Mouse (Mus musculus) G1E (cell line): ENCODE measurements around the gene Rpl35. TPM values are rescaled to one million over a fixed set of nuclear protein-coding genes. Genes with fewer than 3 reads are reported as not detected.
A peak's percentile ranks its signal among the peaks of the same experiment; 100 is the strongest.

Source experiments
- ATAC-seq: 2 replicates; pipeline ENCODE4 v1.8.0; 2016; ENCODE audit warnings: mild to moderate bottlenecking; ENCODE audit not compliant: insufficient number of reproducible peaks, poor library complexity, low FRiP score, severe bottlenecking; ENCODE audit errors: extremely low read depth
- DNase-seq: peaks from one replicate; pipeline ENCODE4 v3.0.0; 2012; ENCODE audit warnings: low spot score
- H3K27me3 ChIP-seq: 2 replicates; pipeline ENCODE4 v1.6.1; 2012; ENCODE audit warnings: mild to moderate bottlenecking, low read length, inconsistent platforms; ENCODE audit not compliant: insufficient read depth
- H3K36me3 ChIP-seq: replicated peaks from 2 replicates; pipeline ENCODE3; 2012; ENCODE audit warnings: mild to moderate bottlenecking, inconsistent platforms
- H3K4me1 ChIP-seq: 2 replicates; pipeline ENCODE4 v1.6.1; 2012; ENCODE audit warnings: low read depth, low read length, inconsistent platforms, mixed read lengths; ENCODE audit not compliant: insufficient read depth
- H3K4me3 ChIP-seq: 2 replicates; pipeline ENCODE4 v1.5.1; 2012; ENCODE audit warnings: low read depth, mild to moderate bottlenecking, inconsistent platforms, low read length, moderate library complexity, mixed read lengths
- H3K9me3 ChIP-seq: replicated peaks from 2 replicates; pipeline ENCODE4 v1.6.1; 2012; ENCODE audit warnings: inconsistent platforms
- CTCF ChIP-seq: IDR thresholded peaks from 2 replicates; pipeline ENCODE4 v1.5.1; 2012; ENCODE audit warnings: low read depth, low read length, inconsistent platforms, mixed read lengths
- GATA1 ChIP-seq: IDR thresholded peaks from 2 replicates; pipeline ENCODE4 v1.6.1; 2012; ENCODE audit warnings: borderline replicate concordance, low read length, inconsistent platforms, mixed read lengths
- GATA2 ChIP-seq: IDR thresholded peaks from 2 replicates; pipeline ENCODE4 v1.6.1; 2012; ENCODE audit warnings: low read depth, low read length, inconsistent platforms, borderline replicate concordance
- POLR2AphosphoS5 ChIP-seq: IDR thresholded peaks from 2 replicates; pipeline ENCODE4 v1.6.1; 2012; ENCODE audit warnings: low read depth, low read length, inconsistent platforms; ENCODE audit not compliant: insufficient replicate concordance
- TAL1 ChIP-seq: conservative IDR thresholded peaks from 2 replicates; pipeline ENCODE4 v1.6.1; 2012; ENCODE audit warnings: low read depth, low read length, inconsistent platforms, mixed read lengths
- polyA plus RNA-seq: library from polyadenylated mRNA; stranded (reverse); fragments of >175 nt; gene quantifications from 2 replicates; pipeline ENCODE4 v1.2.3, GENCODE M21; 2012
- total RNA-seq, 2 experiments: library from RNA; stranded (forward) in 1 of 2; stranded (reverse) in 1 of 2; fragments of 200-1000 nt in 1 of 2; fragments of >200 nt in 1 of 2; fragmentation: Nextera tagmentation in 1 of 2; gene quantifications; 2 replicates each; pipeline ENCODE4 v1.2.3; 2014 to 2017

Rpl35 gene
- total and polyA plus RNA-seq, 3 experiments: 315 to 1,941 (median 628) TPM

DNA sequence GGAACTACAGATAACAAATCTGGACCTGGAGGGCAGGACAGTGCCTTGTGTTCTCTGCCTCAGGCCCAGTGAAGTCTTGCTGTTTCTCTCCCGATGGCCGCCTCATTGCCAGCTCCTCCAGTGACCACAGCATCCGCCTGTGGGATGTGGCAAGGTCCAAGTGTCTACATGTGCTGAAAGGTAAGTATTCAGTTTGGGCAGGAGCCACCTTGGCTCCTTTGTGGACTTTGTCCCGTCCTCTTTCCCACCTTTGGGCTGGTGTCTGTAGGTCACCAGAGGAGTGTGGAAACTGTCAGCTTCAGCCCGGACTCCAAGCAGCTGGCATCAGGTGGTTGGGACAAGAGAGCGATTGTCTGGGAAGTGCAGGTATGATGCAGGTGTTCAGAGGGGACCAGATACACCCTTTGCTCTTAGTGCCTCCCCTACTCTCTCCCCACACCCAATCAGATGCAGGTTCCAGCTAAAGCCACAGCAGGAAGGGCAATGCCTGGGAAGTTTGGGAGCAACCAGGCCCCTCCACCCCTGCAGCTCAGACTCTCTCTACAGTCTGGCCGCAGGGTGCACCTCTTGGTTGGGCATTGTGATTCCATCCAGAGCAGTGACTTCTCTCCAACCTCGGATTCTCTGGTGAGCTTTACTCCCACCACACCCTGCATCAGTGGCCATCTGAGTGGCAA, 5.4 kb downstream of the Rpl35 start:
- no peak for DNase-seq
- Histone ChIP-seq H3K9me3 (no peaks in the 10 kb centered on the region), H3K4me1 (peaks cover 69% of the 10 kb centered on the region), H3K27me3 (no peaks in the 10 kb centered on the region), H3K4me3 (no peak overlapping the region), H3K36me3 (peaks cover 57% of the 10 kb centered on the region)
- TF ChIP-seq CTCF (no peak), TAL1 (no peak), POLR2AphosphoS5 (peak; percentile 81)
- no peak for ATAC-seq

DNA sequence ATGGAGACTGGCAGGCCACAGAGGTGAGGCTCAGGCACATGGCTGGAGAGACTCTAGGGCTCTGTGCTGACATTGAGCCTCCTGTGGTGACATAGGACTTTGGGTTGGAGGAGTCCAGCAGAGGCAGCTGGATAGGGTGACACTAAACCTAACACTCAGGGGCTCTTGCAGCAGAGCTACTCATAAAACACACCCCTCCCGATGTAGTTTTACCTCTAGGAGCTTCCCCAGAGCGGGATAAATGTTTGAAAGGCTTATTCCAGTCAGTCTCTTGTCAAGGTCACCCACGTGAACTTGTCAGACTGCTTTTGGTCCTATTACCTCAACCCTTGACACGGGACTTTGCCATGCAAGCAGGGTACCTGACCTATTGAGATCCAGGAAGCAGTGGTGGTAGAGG, 6.0 kb downstream of the Rpl35 start:
- no peaks in the 10 kb centered on the region for H3K9me3 ChIP-seq
- H3K4me1 ChIP-seq: peaks cover 69% of the 10 kb centered on the region
- no peak for DNase-seq
- H3K4me3 ChIP-seq: no peak overlapping the region
- H3K27me3 ChIP-seq: no peaks in the 10 kb centered on the region
- TF ChIP-seq POLR2AphosphoS5 (0 out of 2 replicates have a peak, but pooled peaks have one; percentile 20), GATA1 (no peak)
- peaks cover 55% of the 10 kb centered on the region for H3K36me3 ChIP-seq
- ATAC-seq: no peak

DNA sequence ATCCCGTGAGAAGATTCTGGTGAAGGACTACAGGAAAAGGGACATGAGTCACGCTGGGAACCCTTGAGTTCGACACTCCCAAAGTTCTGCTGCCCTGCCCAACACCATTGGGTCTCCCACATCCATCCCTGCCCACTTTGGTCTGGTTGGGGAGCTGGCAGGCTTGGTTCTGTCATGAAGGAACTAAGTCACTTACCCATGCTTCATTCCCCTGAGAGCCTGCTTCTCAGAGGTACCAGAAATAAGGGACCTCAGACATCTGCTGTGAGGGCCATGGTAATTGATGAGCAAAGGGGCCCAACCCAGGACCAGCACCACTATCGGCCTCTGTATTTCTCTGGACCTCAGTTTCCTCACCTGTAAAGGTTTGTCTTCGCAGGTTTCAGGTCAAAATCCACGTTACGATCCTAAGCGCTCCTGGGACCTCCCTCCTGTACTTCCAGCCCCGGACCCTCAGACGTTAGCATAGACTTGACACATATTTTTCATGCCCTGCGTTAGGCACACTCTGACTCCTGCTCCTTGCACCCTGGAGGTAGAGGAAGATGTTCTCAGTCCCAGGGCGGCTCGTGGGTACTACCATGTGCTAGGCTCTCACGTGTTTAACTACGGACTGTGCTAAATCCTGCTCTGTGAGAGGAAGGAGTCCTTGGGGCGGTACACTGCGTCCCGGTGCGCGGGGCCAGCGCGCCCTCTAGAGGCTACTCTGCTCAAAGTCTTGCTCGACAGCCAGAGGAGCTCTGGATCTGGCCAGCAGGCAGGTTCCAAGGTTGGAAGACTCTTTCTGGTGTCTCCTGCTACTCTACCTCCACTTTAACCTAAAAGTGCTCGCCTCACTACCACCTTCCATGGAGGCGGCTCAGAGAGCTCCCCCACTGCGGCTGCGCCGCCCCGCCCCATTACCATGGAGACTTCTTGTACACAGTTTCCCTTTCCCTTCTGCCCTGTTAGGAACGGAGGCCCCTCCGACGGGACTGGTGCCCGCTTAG, 7.7 kb downstream of the Rpl35 start, which contains the start of gene Wdr38:
Gene Wdr38, plus strand, starts transcription at position 91 of the 989 bp plus-strand sequence.
- Histone ChIP-seq H3K4me1 (peaks cover 57% of the 10 kb centered on the region), H3K4me3 (peak within 1 kb of the TSS; percentile 68), H3K27me3 (no peaks in the 10 kb centered on the region), H3K9me3 (no peaks in the 10 kb centered on the region), H3K36me3 (peaks cover 37% of the 10 kb centered on the region)
- DNase-seq (peak; percentile 85), ATAC-seq (peak; percentile 82)
- peak; percentile 73 for TF ChIP-seq CTCF
- TF ChIP-seq GATA2: no peak

DNA sequence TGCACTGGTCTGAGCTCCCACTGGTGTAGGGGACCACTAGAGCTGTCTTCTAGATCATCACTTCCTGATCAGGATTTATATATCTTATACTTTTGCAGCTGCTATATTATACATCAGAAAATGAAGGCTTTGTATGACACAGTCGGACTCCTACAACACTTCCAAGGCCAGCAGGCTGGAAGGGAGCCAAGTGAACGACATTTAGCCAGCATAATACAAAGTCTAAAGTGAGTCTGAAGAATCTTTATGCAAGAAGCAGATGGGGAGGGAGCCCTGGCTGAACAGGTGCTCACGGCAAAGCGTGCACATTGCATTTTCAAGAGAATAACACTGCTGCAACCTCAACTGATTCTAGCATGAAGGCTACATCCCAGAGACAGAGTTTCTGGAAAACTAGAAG, 13.0 kb downstream of the Rpl35 start:
- Histone ChIP-seq H3K4me1 (peaks cover 21% of the 10 kb centered on the region), H3K9me3 (no peaks in the 10 kb centered on the region), H3K27me3 (peaks cover 17% of the 10 kb centered on the region), H3K4me3 (no peak overlapping the region), H3K36me3 (no peaks in the 10 kb centered on the region)
- DNase-seq (no peak), ATAC-seq (no peak)
- TF ChIP-seq TAL1 (no peak), CTCF (no peak), GATA2 (no peak)

DNA sequence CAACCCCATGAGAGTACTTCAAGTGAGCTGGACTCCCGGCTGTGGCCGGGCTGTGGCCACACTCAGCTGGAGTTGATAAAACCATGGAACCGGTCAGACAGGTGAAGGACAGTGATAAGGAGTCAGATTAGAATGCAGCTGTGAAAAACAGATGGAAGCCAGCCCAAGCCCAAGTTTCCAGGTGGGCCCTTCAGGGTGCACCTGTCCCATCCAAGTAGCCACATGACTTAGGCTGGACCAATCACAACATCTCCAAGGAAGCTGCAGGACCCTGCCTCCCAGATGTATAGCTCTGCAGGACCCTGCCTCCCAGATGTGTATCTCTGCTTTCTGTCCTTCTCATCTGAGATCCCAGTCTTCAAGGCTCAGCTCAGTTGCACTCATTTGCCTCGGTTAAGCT, 13.4 kb downstream of the Rpl35 start:
- H3K4me1 ChIP-seq: peaks cover 16% of the 10 kb centered on the region
- H3K36me3 ChIP-seq: no peaks in the 10 kb centered on the region
- no peaks in the 10 kb centered on the region for H3K9me3 ChIP-seq
- TF ChIP-seq TAL1 (no peak), GATA2 (no peak), GATA1 (no peak), CTCF (no peak), POLR2AphosphoS5 (no peak)
- peaks cover 17% of the 10 kb centered on the region for H3K27me3 ChIP-seq
- no peak overlapping the region for H3K4me3 ChIP-seq
- DNase-seq (no peak), ATAC-seq (no peak)

DNA sequence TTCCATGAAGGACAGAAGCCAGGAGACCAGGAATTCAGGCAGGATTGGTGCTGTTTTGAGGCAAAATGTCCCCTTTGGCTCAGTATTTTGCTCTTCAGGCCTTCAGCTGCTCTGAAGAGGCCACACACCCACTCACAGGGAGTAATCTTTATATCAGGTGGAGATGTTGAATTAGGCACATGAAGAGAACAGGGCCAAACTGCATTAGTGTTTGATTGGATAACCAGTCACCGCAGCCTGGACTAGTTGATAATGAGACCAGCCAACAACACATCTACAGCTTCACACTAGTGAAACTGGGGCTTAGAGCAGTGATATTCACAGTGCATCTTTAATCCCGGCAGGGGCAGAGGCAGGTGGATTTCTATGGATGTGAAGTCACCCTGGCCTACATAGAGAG, 16.5 kb downstream of the Rpl35 start:
- no peak for TF ChIP-seq CTCF
- no peak for TF ChIP-seq POLR2AphosphoS5
- TF ChIP-seq TAL1: no peak
- no peak for TF ChIP-seq GATA2
- TF ChIP-seq GATA1: no peak
- H3K4me3 ChIP-seq: no peak overlapping the region
- H3K27me3 ChIP-seq: peaks cover 23% of the 10 kb centered on the region
- peaks cover 12% of the 10 kb centered on the region for H3K4me1 ChIP-seq
- DNase-seq (no peak), ATAC-seq (no peak)
- H3K36me3 ChIP-seq: no peaks in the 10 kb centered on the region
- peaks cover 3% of the 10 kb centered on the region for H3K9me3 ChIP-seq
